ENCODE assay signal across 18 mouse cellular contexts in genomic region chr6:134743568-134743967, GRCm38 (mm10).
"Had no signal": no experiment of that assay in that cellular context is flagged by ENCODE, and none has a peak within 500 bp of the region (broad histone marks: within the 10 kb centered on the region; RNA-seq: fewer than 3 reads in every experiment).

No protein-coding gene starts in this region.

- H3K4me1 ChIP-seq: midbrain, embryonic 10.5 days; midbrain, embryonic 12.5 days; neural tube, embryonic 13.5 days; neural tube, embryonic 15.5 days had no signal

- DNase-seq: lung, embryonic 14.5 days; lung, postnatal 10 days; lung, postnatal 4 days; midbrain, embryonic 14.5 days; retina, postnatal 1 day; right cerebral cortex, adult 18-20 months; right cerebral cortex, postnatal 25 days; right cerebral cortex, postnatal 4 days; spleen, adult 18-20 months; thymus, adult 18-20 months; thymus, postnatal 14 days; thymus, postnatal 36 days had no signal

- H3K4me3 ChIP-seq: midbrain, embryonic 10.5 days; midbrain, embryonic 12.5 days; myocyte; neural tube, embryonic 13.5 days; neural tube, embryonic 15.5 days had no signal

- ATAC-seq: midbrain, embryonic 16.5 days had no signal

- H3K4me2 ChIP-seq: lung, embryonic 14.5 days; midbrain, embryonic 12.5 days; neural tube, embryonic 13.5 days; neural tube, embryonic 15.5 days had no signal

- H3K27me3 ChIP-seq: midbrain, embryonic 12.5 days; neural tube, embryonic 13.5 days; neural tube, embryonic 15.5 days had no signal

- H3K9ac ChIP-seq: lung, embryonic 14.5 days; midbrain, embryonic 12.5 days; neural tube, embryonic 13.5 days; neural tube, embryonic 15.5 days had no signal

- H3K27ac ChIP-seq: midbrain, embryonic 10.5 days; midbrain, embryonic 12.5 days; neural tube, embryonic 13.5 days; neural tube, embryonic 15.5 days had no signal

- H3K9me3 ChIP-seq: midbrain, embryonic 10.5 days; midbrain, embryonic 12.5 days; neural tube, embryonic 13.5 days; neural tube, embryonic 15.5 days had no signal
